Mouse (Mus musculus) embryonic facial prominence, embryonic 11.5 days (tissue): ENCODE measurements around the gene Elavl3. TPM values are rescaled to one million over a fixed set of nuclear protein-coding genes. Genes with fewer than 3 reads are reported as not detected.

Experiments
- ATAC-seq: fragments of 200-750 bp; cut with Nextera tagmentation; replicated peaks from 2 replicates; pipeline ENCODE4 v1.8.0; 2017; ENCODE audit warnings: low read depth; ENCODE audit not compliant: insufficient number of reproducible peaks, low FRiP score, low TSS enrichment
- DNase-seq: peaks from one replicate; pipeline ENCODE4 v3.0.0-alpha.2; 2015; ENCODE audit warnings: low spot score
- H3K27ac ChIP-seq: fragments of 300-500 bp; sonication (generic); replicated peaks from 2 replicates; pipeline ENCODE4 v1.5.1; 2014; ENCODE audit warnings: mild to moderate bottlenecking, low read depth, low read length, control low read depth
- H3K27me3 ChIP-seq: fragments of 300-500 bp; sonication (generic); 2 replicates; pipeline ENCODE4 v1.6.1; 2014; ENCODE audit warnings: mild to moderate bottlenecking, low read length, moderate library complexity, mixed read lengths; ENCODE audit not compliant: control insufficient read depth, insufficient read depth
- H3K36me3 ChIP-seq: fragments of 300-500 bp; sonication (generic); replicated peaks from 2 replicates; pipeline ENCODE4 v1.6.1; 2014; ENCODE audit warnings: low read depth, mild to moderate bottlenecking, low read length, moderate library complexity, mixed read lengths; ENCODE audit not compliant: control insufficient read depth, insufficient read depth
- H3K4me1 ChIP-seq: fragments of 300-500 bp; sonication (generic); 2 replicates; pipeline ENCODE4 v1.6.1; 2014; ENCODE audit warnings: low read length, mixed read lengths; ENCODE audit not compliant: control insufficient read depth, insufficient read depth
- H3K4me2 ChIP-seq: fragments of 300-500 bp; sonication (generic); 2 replicates; pipeline ENCODE4 v1.6.1; 2014; ENCODE audit warnings: low read depth, mild to moderate bottlenecking, control low read depth, low read length, moderate library complexity
- H3K4me3 ChIP-seq: fragments of 300-500 bp; sonication (generic); 2 replicates; pipeline ENCODE4 v1.5.1; 2014; ENCODE audit warnings: low read depth, low read length, control low read depth
- H3K9ac ChIP-seq: fragments of 300-500 bp; sonication (generic); replicated peaks from 2 replicates; pipeline ENCODE4 v1.6.1; 2014; ENCODE audit warnings: mild to moderate bottlenecking, control low read depth, low read length
- H3K9me3 ChIP-seq: fragments of 300-500 bp; sonication (generic); replicated peaks from 2 replicates; pipeline ENCODE4 v1.6.1; 2016; ENCODE audit warnings: mild to moderate bottlenecking, low read length, inconsistent platforms, mixed read lengths; ENCODE audit not compliant: control insufficient read depth
- WGBS: fragments of 180-500 bp; shearing (Covaris S2); extraction: QIAGEN DNeasy Blood & Tissue Kit; methylation state at CpG from one replicate; pipeline ENCODE4 v1.1.7; 2014; 5-methylcytosine and 5-hydroxymethylcytosine counted together
- polyA plus RNA-seq: library from polyadenylated mRNA; unstranded; fragments of >200 nt; fragmentation: Nextera tagmentation; extraction: Ambion mirVana; gene quantifications from 2 replicates; pipeline ENCODE4 v1.2.1, GENCODE M21; 2014

The Elavl3 gene
- polyA plus RNA-seq, 1 experiment from 2014 or later: 11.2 TPM

- WGBS: 92% methylated on average over 6 of the region's 6 CpGs
These were observed 51.5 kb downstream of the Elavl3 start for GRCm38 (mm10) chr9:22000296-22000695.

GRCm38 (mm10) chr9:21996178-21996867 is 55.5 kb downstream of the Elavl3 start:
- H3K27me3 ChIP-seq: peaks cover 6% of the 10 kb centered on the region
- no peak overlapping the region for H3K9ac ChIP-seq
- DNase-seq (no peak), ATAC-seq (no peak)
- no peak overlapping the region for H3K4me2 ChIP-seq
- H3K4me3 ChIP-seq: no peak overlapping the region
- H3K36me3 ChIP-seq: no peaks in the 10 kb centered on the region
- no peaks in the 10 kb centered on the region for H3K9me3 ChIP-seq
- H3K27ac ChIP-seq: no peak overlapping the region
- 88% methylated on average over 3 of the region's 3 CpGs for WGBS
- H3K4me1 ChIP-seq: no peaks in the 10 kb centered on the region

More at GRCm38 (mm10) chr9:22000296-22000695, 51.5 kb downstream of the Elavl3 start:
- ATAC-seq (no peak), DNase-seq (no peak)
- H3K4me1 ChIP-seq: no peaks in the 10 kb centered on the region
- H3K4me3 ChIP-seq: no peak overlapping the region
- H3K27me3 ChIP-seq: no peaks in the 10 kb centered on the region
- H3K27ac ChIP-seq: no peak overlapping the region
- H3K36me3 ChIP-seq: no peaks in the 10 kb centered on the region
- no peak overlapping the region for H3K9ac ChIP-seq
- H3K4me2 ChIP-seq: no peak overlapping the region
- H3K9me3 ChIP-seq: no peaks in the 10 kb centered on the region

- no peak for ATAC-seq
- WGBS: 78% methylated on average over 4 of the region's 4 CpGs
These were observed 59.6 kb downstream of the Elavl3 start for GRCm38 (mm10) chr9:21992227-21992626.

GRCm38 (mm10) chr9:21989230-21990110 is 62.4 kb downstream of the Elavl3 start, which contains the start of gene Rgl3:
Gene Rgl3 (minus strand): TSS chr9:21989446.
- Histone ChIP-seq H3K36me3 (no peaks in the 10 kb centered on the region), H3K27ac (no peak within 1 kb of the TSS), H3K9me3 (no peaks in the 10 kb centered on the region), H3K9ac (peak within 1 kb of the TSS; percentile 39), H3K4me3 (peak within 1 kb of the TSS; percentile 38), H3K27me3 (peaks cover 52% of the 10 kb centered on the region), H3K4me1 (peaks cover 8% of the 10 kb centered on the region), H3K4me2 (peak within 1 kb of the TSS; percentile 79)
- ATAC-seq (no peak), DNase-seq (peak; percentile 41)
- under 1% methylated on average over 42 of the region's 42 CpGs for WGBS

More at GRCm38 (mm10) chr9:21992227-21992626, 59.6 kb downstream of the Elavl3 start:
- no peak overlapping the region for H3K4me3 ChIP-seq
- no peaks in the 10 kb centered on the region for H3K36me3 ChIP-seq
- no peak overlapping the region for H3K9ac ChIP-seq
- H3K9me3 ChIP-seq: no peaks in the 10 kb centered on the region
- no peak overlapping the region for H3K27ac ChIP-seq
- DNase-seq: no peak
- H3K4me2 ChIP-seq: no peak overlapping the region
- H3K27me3 ChIP-seq: peaks cover 46% of the 10 kb centered on the region
- H3K4me1 ChIP-seq: peaks cover 8% of the 10 kb centered on the region

- ATAC-seq (peak; percentile 5; the same call in 1 of the 2 replicates), DNase-seq (peak; percentile 32)
- H3K4me3 ChIP-seq: peak overlapping the region; percentile 38
- H3K9me3 ChIP-seq: no peaks in the 10 kb centered on the region
- peak overlapping the region; percentile 39 for H3K9ac ChIP-seq
- H3K36me3 ChIP-seq: no peaks in the 10 kb centered on the region
- H3K27me3 ChIP-seq: peaks cover 52% of the 10 kb centered on the region
- under 1% methylated on average over 31 of the region's 32 CpGs for WGBS
- peak overlapping the region; percentile 79 for H3K4me2 ChIP-seq
- H3K27ac ChIP-seq: no peak overlapping the region
- H3K4me1 ChIP-seq: peaks cover 8% of the 10 kb centered on the region
These were observed 63.3 kb downstream of the Elavl3 start for GRCm38 (mm10) chr9:21988421-21989101.

GRCm38 (mm10) chr9:21987592-21988342 is 64.1 kb downstream of the Elavl3 start:
- ATAC-seq (no peak), DNase-seq (peak; percentile 8)
- Histone ChIP-seq H3K27ac (no peak overlapping the region), H3K9ac (no peak overlapping the region), H3K4me1 (peaks cover 8% of the 10 kb centered on the region), H3K4me3 (peak overlapping the region; percentile 38; the same call in 1 of the 2 replicates), H3K4me2 (peak overlapping the region; percentile 79), H3K9me3 (no peaks in the 10 kb centered on the region), H3K27me3 (peaks cover 52% of the 10 kb centered on the region), H3K36me3 (no peaks in the 10 kb centered on the region)
- 9% methylated on average over 36 of the region's 36 CpGs for WGBS

- Histone ChIP-seq H3K4me3 (no peak overlapping the region), H3K36me3 (no peaks in the 10 kb centered on the region), H3K9me3 (no peaks in the 10 kb centered on the region), H3K4me2 (no peak overlapping the region), H3K9ac (no peak overlapping the region), H3K27ac (no peak overlapping the region), H3K27me3 (peaks cover 22% of the 10 kb centered on the region), H3K4me1 (peaks cover 5% of the 10 kb centered on the region)
- 6% methylated on average over 3 of the region's 3 CpGs for WGBS
- no peak for ATAC-seq
- DNase-seq: no peak
These were observed 67.9 kb downstream of the Elavl3 start for GRCm38 (mm10) chr9:21983911-21984310.
